Mouse (Mus musculus) stomach, embryonic 16.5 days (tissue): ENCODE measurements at regions not wholly inside any gene's neighbourhood (a gene's known extent, or its start where the extent isn't known, plus 50 kb on each side); places are given as distances from the start of the nearest gene placed in this dataset.

ENCODE experiments used
- ATAC-seq: fragments of 200-750 bp; cut with Nextera tagmentation; 2 replicates; pipeline ENCODE4 v1.8.0; 2017; ENCODE audit warnings: moderate number of reproducible peaks, moderate TSS enrichment; ENCODE audit not compliant: insufficient read depth, low FRiP score
- H3K27ac ChIP-seq: fragments of 300-500 bp; sonication (generic); 2 replicates; pipeline ENCODE4 v1.5.1; 2014; ENCODE audit warnings: low read length
- H3K27me3 ChIP-seq: fragments of 300-500 bp; sonication (generic); 2 replicates; pipeline ENCODE4 v1.6.1; 2014; ENCODE audit warnings: low read length, control low read depth, mixed read lengths; ENCODE audit not compliant: control insufficient read depth, insufficient read depth
- H3K36me3 ChIP-seq: fragments of 300-500 bp; sonication (generic); 2 replicates; pipeline ENCODE4 v1.6.1; 2014; ENCODE audit warnings: low read length; ENCODE audit not compliant: control insufficient read depth, insufficient read depth
- H3K4me1 ChIP-seq: fragments of 300-500 bp; sonication (generic); 2 replicates; pipeline ENCODE4 v1.6.1; 2014; ENCODE audit warnings: low read length, control low read depth, mixed read lengths; ENCODE audit not compliant: control insufficient read depth, insufficient read depth
- H3K4me2 ChIP-seq: fragments of 300-500 bp; sonication (generic); 2 replicates; pipeline ENCODE4 v1.6.1; 2014; ENCODE audit warnings: low read depth, low read length, mixed read lengths
- H3K4me3 ChIP-seq: fragments of 300-500 bp; sonication (generic); replicated peaks from 2 replicates; pipeline ENCODE4 v1.5.1; 2014; ENCODE audit warnings: mild to moderate bottlenecking, low read length
- H3K9ac ChIP-seq: fragments of 300-500 bp; sonication (generic); 2 replicates; pipeline ENCODE4 v1.6.1; 2014; ENCODE audit warnings: low read length
- H3K9me3 ChIP-seq: fragments of 300-500 bp; sonication (generic); replicated peaks from 2 replicates; pipeline ENCODE4 v1.6.1; 2016; ENCODE audit warnings: low read length, control low read depth; ENCODE audit not compliant: control insufficient read depth
- WGBS: fragments of 180-500 bp; shearing (Covaris S2); extraction: QIAGEN DNeasy Blood & Tissue Kit; methylation state at CpG from one replicate; pipeline ENCODE4 v1.1.7; 2014; 5-methylcytosine and 5-hydroxymethylcytosine counted together

DNA sequence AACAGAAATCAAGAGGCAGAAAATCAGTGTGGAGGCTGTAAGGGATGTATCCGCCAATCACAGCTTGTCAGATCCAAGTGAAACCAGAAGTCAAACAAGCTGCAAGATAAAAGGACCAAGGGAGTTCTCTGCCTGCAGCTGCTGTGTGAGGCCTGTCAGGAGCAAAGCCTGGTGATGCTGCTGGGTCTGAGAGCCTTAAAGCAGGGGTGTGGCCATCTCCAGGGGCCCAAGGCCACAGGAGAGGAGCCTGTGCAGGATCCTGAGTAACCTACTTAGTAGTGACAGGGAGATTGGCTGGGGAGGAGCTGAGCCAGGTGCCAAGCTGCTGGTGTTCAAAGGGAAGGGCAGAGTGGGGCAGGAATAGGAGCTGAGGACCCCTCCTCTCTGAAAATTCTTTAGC lies 418.8 kb downstream of the Matn1 start:
- H3K9ac ChIP-seq, result no peak overlapping the region
- H3K9me3 ChIP-seq, result no peaks in the 10 kb centered on the region
- H3K4me1 ChIP-seq, result no peaks in the 10 kb centered on the region
- WGBS, result 60% methylated on average over 1 of the region's 1 CpGs
- H3K27me3 ChIP-seq, result no peaks in the 10 kb centered on the region
- no peak overlapping the region for H3K4me2 ChIP-seq
- no peak for ATAC-seq
- H3K4me3 ChIP-seq, result no peak overlapping the region
- no peaks in the 10 kb centered on the region for H3K36me3 ChIP-seq
- H3K27ac ChIP-seq, result no peak overlapping the region

DNA sequence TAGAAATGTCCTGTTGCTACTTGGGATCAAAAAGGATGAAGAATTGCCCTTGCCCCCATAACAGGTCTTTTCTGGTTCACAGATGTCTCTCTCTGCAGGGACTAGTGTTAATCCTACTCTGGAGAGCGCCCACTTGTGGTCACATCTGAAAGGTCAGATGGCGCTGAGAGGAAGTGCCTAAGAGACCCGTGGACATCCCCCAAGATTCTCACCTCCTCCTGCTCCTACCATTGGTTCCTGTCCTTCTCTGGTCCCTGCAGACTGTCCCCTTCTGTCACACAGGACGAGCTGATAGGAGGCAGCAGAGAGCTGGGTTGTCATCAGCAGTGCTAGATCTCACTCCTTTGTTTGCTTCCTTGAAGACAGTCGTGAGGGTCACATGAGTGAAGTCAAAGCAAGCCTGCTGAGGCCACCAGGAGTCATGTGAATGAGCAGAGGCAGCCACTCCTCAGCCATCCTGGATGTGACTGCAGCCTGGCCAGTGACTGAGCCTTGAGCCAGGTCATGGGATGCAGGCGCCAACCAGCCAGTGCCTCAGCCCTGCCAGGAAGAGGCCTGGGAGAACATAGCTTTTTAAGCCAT lies 420.6 kb downstream of the Matn1 start:
- no peak overlapping the region for H3K4me3 ChIP-seq
- WGBS, result 27% methylated on average over 6 of the region's 6 CpGs
- H3K36me3 ChIP-seq, result no peaks in the 10 kb centered on the region
- no peaks in the 10 kb centered on the region for H3K4me1 ChIP-seq
- no peak overlapping the region for H3K9ac ChIP-seq
- H3K9me3 ChIP-seq, result no peaks in the 10 kb centered on the region
- no peaks in the 10 kb centered on the region for H3K27me3 ChIP-seq
- H3K27ac ChIP-seq, result no peak overlapping the region
- ATAC-seq, result no peak
- H3K4me2 ChIP-seq, result no peak overlapping the region

DNA sequence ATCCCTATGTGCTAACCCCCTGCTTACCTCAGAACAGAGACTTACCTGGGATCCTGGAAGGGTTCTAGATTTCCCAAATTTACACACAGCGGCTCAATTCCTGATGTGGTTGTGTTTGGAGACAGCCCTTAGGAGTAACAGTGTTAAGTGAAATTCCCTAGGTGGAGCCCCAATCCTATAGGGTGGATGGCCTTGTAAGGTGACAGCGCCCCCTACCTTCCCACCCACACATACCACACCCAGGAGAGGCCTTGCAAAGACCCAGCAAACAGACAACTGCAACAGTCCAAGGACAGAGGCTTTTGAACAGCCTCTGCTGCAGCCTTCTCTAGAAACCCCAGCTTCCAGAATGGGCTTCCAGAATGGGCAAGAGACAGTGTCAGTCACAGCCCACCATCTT lies 421.8 kb downstream of the Matn1 start:
- Histone ChIP-seq H3K36me3 (no peaks in the 10 kb centered on the region), H3K4me2 (no peak overlapping the region), H3K9me3 (no peaks in the 10 kb centered on the region), H3K27ac (no peak overlapping the region), H3K4me3 (no peak overlapping the region), H3K4me1 (peaks cover 3% of the 10 kb centered on the region; the same call in 1 of the 2 replicates), H3K27me3 (no peaks in the 10 kb centered on the region), H3K9ac (no peak overlapping the region)
- ATAC-seq, result no peak
- 64% methylated on average over 2 of the region's 2 CpGs for WGBS

GRCm38 (mm10) chr4:131366656-131367055 lies 422.5 kb downstream of the Matn1 start:
- Histone ChIP-seq H3K4me1 (peaks cover 3% of the 10 kb centered on the region; the same call in 1 of the 2 replicates), H3K36me3 (no peaks in the 10 kb centered on the region), H3K9me3 (no peaks in the 10 kb centered on the region), H3K27ac (no peak overlapping the region), H3K4me2 (no peak overlapping the region), H3K4me3 (no peak overlapping the region), H3K9ac (no peak overlapping the region), H3K27me3 (no peaks in the 10 kb centered on the region)
- ATAC-seq, result no peak
- WGBS, result 84% methylated on average over 1 of the region's 1 CpGs

DNA sequence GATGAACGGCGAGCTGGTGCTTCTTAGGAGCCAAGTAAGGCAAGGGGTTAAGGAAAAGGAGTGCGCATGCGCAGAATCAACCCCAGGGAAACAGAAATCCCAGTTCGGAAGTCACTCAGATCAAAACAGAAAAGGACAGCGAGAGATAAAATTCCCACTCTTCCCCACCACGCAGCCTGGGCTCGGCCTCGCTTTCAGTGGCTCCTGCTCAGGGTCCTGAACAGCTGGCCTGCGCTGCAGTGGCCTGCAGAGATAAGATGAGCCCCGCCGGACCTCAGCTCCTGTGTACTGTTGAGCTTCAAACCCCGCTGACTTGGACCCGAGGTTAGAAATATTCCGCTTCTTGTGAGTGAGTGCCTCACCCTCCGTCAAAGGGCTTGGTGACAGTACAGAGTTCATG lies 428.3 kb downstream of the Matn1 start:
- Histone ChIP-seq H3K4me3 (no peak overlapping the region), H3K27ac (no peak overlapping the region), H3K27me3 (no peaks in the 10 kb centered on the region), H3K9me3 (no peaks in the 10 kb centered on the region), H3K9ac (no peak overlapping the region; the same call in 1 of the 2 replicates), H3K4me1 (peaks cover 3% of the 10 kb centered on the region; the same call in 1 of the 2 replicates), H3K36me3 (no peaks in the 10 kb centered on the region), H3K4me2 (no peak overlapping the region)
- WGBS, result 63% methylated on average over 16 of the region's 16 CpGs
- no peak for ATAC-seq

DNA sequence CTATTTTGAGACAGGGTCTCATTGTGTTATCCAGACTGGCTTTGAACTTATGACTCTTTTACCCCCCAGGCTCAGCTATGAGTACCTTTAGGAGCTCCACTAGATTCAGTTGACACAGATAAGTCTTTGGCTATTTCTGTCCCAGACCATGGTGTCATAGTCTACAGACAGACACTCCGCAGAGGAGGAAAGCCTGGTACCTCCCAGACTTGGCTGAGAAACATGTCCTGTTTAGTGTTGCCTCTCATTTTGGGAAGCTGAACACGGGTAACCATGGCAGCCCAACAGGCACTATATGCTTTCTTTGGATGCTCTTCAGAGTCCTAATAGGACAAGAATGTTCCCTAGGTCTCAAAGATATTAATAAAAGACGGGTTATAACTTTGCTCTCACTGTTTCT lies 429.0 kb downstream of the Matn1 start:
- Histone ChIP-seq H3K4me1 (peaks cover 3% of the 10 kb centered on the region; the same call in 1 of the 2 replicates), H3K4me3 (no peak overlapping the region), H3K9me3 (no peaks in the 10 kb centered on the region), H3K4me2 (no peak overlapping the region), H3K36me3 (no peaks in the 10 kb centered on the region), H3K27me3 (no peaks in the 10 kb centered on the region), H3K27ac (no peak overlapping the region), H3K9ac (no peak overlapping the region)
- 82% methylated on average over 3 of the region's 3 CpGs for WGBS
- ATAC-seq, result no peak

GRCm38 (mm10) chr4:131374527-131375290 lies 430.5 kb downstream of the Matn1 start:
- peaks cover 3% of the 10 kb centered on the region; the same call in 1 of the 2 replicates for H3K4me1 ChIP-seq
- no peak overlapping the region for H3K9ac ChIP-seq
- H3K9me3 ChIP-seq, result no peaks in the 10 kb centered on the region
- H3K4me2 ChIP-seq, result no peak overlapping the region
- H3K27ac ChIP-seq, result no peak overlapping the region
- ATAC-seq, result no peak
- no peaks in the 10 kb centered on the region for H3K27me3 ChIP-seq
- 83% methylated on average over 6 of the region's 6 CpGs for WGBS
- H3K36me3 ChIP-seq, result no peaks in the 10 kb centered on the region
- no peak overlapping the region for H3K4me3 ChIP-seq

- 27% methylated on average over 9 of the region's 9 CpGs for WGBS
- Histone ChIP-seq H3K27ac (no peak overlapping the region), H3K4me2 (no peak overlapping the region), H3K9ac (no peak overlapping the region), H3K4me3 (no peak overlapping the region), H3K9me3 (no peaks in the 10 kb centered on the region), H3K27me3 (no peaks in the 10 kb centered on the region), H3K4me1 (no peaks in the 10 kb centered on the region), H3K36me3 (no peaks in the 10 kb centered on the region)
- ATAC-seq, result no peak
Observed at GRCm38 (mm10) chr4:131381063-131381462, 436.9 kb downstream of the Matn1 start.

DNA sequence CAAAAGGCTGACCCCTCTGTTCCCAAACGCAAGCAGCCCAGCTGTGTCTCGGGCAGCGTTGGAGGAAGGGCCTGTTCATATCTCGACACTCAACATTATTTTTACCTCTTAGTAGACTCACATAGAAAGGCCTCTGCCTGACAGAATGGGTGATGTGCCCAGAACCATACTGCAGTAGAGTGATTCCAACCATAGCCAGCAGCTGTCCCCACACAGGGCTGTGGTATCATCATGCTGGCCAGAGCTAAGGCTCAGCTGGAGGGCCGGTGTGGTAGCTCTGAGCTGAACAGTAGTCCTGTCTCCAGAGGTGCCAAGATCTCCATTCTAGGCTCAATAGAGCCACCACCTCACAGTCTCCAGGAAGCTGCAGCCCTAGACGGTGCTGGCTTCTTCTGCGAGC lies 437.3 kb downstream of the Matn1 start:
- H3K9ac ChIP-seq, result no peak overlapping the region
- no peak overlapping the region for H3K4me2 ChIP-seq
- no peak overlapping the region for H3K27ac ChIP-seq
- no peaks in the 10 kb centered on the region for H3K4me1 ChIP-seq
- no peak overlapping the region for H3K4me3 ChIP-seq
- WGBS, result 72% methylated on average over 7 of the region's 7 CpGs
- no peak for ATAC-seq
- no peaks in the 10 kb centered on the region for H3K27me3 ChIP-seq
- H3K9me3 ChIP-seq, result no peaks in the 10 kb centered on the region
- no peaks in the 10 kb centered on the region for H3K36me3 ChIP-seq
